Mouse (Mus musculus): Measurements from ENCODE around the gene Zfp568. TPM values are rescaled to one million over a fixed set of nuclear protein-coding genes. Genes with fewer than 3 reads are reported as not detected.
A peak's percentile ranks its signal among the peaks of the same experiment; 100 is the strongest.
"Not testable (repeated sequence)": the region's sequence is repeated elsewhere in the genome, so short reads cannot be mapped to it uniquely, and the experiment has no call there.

The Zfp568 gene
- total RNA-seq (2021) = 1 to 10 TPM; 4.1 to 5.0 TPM

DNA sequence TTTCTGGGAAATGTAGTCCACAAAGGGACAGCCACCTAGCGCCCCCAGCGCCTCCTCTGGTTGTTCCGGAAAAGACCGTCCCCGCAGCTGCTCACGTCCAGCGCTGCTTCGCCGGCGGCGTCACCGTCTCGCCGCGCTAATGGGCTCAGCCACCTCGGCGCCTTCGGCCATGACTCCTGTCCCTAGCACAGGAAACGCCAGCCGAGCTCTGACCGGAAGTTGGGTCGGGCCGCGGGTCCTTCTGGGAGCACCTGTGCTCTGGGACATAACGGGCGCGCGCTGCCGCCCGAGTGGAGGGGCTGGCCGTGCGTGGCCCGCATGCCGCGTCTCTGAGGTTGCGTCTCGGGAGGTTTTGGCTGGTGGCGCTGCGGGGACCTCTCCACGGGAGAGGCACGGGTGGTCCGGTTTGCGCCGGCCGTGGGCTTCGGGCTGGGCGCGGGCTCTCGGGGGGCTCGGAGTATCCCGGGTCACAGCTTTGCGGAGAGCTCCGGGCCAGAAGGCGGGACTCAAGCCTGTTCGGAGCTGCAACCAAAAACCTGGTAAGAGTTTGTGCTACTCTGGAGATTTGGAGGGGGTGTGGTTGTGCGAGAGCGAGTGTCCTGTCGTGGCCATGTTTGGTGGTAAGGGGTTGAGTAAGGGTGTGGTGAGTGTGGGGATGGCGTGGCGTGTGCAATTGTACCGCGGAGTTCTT lies at the start of gene Zfp568:
Gene Zfp568 (plus strand): TSS at position 266 of the 691 bp plus-strand sequence.
- intact Hi-C loops (cut with DNase I) = no loop called here
- peak; percentile 89 to 96 for DNase-seq (ENCODE audit: extremely low spot score in 1 of 2, low spot score in 2 of 2)

DNA sequence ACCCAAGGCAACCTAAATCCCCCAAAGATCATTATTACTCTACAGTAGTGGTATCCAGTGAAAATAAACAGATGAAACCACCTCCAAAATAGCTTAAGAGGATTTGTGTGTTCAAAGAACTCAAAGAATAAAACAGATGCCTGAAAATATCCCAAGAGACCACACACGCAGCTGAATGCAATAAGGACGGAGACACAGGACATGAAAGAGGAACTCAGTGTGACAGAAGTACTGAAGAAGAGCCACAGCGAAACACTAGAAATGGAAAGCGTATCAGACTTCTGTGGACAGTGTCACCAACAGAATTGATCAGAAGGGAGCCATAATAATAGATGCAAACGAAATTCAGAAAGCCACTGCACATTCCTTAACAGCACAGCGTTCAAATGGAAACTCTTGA lies 44.9 kb upstream of the Zfp568 start:
- intact Hi-C loops (cut with DNase I) = no loop called here
- no peak for DNase-seq (ENCODE audit: extremely low spot score in 1 of 2, low spot score in 2 of 2)

DNA sequence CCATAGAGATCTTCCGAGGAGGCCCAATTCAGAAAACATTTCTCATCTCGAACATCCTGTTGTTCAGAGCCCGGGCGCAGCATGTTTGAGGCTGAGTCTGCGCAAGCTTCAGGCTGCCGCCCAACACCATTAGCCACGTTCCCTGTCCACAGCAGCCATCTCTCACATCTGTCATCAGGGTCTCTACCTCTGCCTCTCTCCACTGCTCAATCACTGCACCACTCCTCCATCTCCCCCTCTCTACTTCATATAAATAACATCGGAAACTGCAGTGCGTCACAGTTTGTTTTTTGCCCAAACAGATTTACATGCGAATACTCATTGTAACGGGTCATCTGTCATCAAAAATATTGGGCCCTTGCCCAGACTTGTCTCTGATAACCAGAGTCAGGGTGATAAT lies 42.7 kb upstream of the Zfp568 start:
- intact Hi-C loops (cut with DNase I) = no loop called here

DNA sequence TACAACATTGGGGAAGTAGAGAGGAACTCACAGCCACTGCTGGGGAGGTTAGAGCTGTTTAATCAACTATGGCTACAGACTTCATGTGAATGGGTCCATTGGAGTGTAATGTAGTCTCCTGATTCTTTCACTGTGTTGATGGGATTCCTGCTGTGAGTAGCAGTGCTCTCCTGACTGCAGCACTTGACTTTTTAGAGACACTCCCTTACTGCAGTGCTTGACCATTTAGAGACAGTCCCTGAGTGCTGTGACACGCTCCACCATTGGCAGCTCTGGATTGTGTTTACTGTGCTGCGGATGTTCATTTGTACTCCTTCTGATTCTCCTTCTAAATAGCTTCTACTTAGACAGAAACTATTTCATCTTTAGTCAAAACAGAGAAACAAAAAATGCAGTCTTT lies 41.0 kb upstream of the Zfp568 start:
- intact Hi-C loops (cut with DNase I) = no loop called here
- DNase-seq (ENCODE audit: extremely low spot score in 1 of 2, low spot score in 2 of 2) = no peak

More for the DNA sequence above, 42.7 kb upstream of the Zfp568 start:
- no peak for DNase-seq (ENCODE audit: extremely low spot score in 1 of 2, low spot score in 2 of 2)

DNA sequence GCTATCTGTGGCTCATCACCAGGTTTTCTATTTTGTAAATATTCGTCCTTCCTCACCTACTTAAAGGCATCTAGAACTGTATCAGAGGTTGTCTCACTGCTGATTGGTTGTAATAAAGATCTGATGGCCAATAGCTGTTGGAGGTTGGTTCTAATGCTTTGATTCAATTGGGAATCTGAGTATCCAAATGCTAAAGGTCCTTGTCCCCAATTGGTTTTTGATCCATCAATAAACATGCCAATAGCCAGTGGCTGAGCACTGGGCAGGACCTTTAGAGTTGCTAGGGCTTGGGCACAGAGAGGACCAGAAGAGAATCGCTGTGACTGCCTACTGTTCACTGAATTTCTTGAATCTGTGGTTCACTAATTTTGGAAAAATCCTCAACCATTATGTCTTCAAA lies 40.0 kb upstream of the Zfp568 start:
- DNase-seq (ENCODE audit: extremely low spot score in 1 of 2, low spot score in 2 of 2) = no peak
- intact Hi-C loops (cut with DNase I) = no loop called here

DNA sequence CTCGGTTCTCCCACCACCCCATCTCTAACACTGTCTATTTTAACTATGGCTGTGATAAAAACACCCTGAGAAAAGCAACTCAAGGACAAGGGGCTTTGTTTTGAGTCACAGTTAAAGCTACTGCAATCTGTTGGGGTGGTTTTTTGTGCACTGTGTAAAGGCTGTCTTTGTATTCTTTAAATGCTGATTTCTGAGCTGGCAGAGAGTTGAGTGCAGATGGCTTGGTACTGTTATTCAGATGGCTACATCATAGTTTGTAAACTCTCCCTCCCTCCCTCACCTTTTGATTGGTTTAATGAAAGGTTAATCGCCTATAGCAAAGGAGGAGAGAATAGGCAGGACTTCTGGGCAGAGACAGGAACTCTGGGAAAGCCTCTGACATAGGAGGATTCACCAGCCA lies 39.6 kb upstream of the Zfp568 start:
- peak in 1 of 2 experiments; percentile 37 for DNase-seq (ENCODE audit: extremely low spot score in 1 of 2, low spot score in 2 of 2)
- intact Hi-C loops (cut with DNase I) = no loop called here

DNA sequence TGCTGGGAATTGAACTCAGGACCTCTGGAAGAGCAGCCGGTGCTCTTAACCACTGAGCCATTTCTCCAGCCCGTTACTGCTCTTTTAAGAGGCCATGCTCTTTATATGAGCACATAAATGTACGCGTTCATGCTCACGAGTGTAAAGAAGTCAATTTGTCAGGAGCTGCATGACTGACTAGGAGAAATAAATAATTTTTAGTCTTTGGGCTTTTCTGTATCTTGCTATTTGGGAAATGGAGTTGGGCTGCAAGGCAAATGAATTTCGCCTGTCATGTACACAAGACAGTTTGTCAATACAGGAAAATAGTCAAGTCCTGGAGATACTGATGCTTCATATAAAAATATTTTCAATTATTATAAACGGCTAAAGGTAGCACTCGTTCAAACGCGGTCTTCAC lies 30.7 kb upstream of the Zfp568 start:
- no peak for DNase-seq (ENCODE audit: extremely low spot score in 1 of 2, low spot score in 2 of 2)
- intact Hi-C loops (cut with DNase I) = no loop called here

DNA sequence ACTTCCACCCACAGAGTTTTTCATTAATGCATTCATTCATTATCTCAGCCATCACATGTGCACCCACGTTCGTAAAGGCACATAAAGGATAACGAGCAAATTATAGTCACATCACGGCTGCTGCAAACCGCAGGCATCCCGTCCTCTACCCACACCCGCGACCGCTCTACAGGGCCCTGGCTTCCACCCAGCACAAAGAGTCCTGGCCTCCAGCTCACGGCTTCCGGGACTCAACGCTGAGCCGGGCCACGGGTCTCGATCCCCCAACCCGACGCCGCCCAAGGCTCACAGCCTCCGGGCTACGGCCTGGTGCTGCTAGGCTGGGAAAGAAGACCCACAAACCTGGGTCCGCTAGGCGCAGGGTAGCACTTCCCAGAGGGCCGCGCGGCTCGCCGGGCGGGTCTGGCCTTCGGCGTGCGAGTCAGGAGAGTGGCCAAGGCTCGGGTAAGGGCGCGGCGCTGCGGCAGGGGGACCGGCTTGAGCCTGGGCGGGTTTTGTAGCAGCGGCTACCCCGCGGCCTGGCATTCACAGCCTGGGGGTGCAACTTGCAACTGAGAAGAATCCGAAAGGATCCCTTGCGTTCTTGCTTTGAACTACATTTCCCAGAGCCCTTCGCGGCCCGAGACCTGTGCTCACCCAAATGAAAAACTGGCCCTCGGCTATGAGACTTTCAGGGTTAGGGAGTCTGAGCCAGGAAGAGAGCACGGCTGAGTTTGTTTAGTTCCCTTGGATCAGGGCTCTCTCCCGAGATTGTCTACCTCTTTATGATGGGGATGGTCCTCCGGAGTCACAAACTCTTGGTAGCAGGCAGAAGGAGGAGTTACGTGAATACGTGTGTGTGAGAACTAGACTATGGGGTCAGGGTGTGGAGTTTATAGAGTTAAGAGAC lies 30.0 kb upstream of the Zfp568 start, which contains the start of gene Zfp74:
Gene Zfp74 (minus strand): TSS at position 577 of the 889 bp plus-strand sequence.
- intact Hi-C loops (cut with DNase I) = no loop called here

DNA sequence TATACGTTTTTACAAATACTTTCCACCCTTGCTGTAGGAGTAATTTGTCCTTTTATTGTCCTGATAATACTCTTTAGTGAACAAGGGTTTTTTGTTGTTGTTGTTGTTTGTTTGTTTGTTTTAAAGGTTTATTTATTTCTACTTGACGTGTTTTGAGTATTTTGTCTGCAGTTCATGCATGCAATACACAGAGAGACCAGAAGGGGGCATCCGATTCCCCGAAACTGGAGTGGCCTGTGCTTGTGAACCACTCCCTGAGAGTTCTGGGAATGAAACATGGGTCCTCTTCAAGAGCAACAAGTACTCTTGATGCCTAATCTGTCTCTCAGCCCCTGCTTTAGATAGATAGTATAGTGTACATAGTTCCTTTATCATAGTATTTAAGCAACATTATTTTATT lies 29.0 kb upstream of the Zfp568 start:
- peak in 1 of 2 experiments; percentile 42 for DNase-seq (ENCODE audit: extremely low spot score in 1 of 2, low spot score in 2 of 2)
- intact Hi-C loops (cut with DNase I) = no loop called here

More for the DNA sequence above, 30.0 kb upstream of the Zfp568 start, which contains the start of gene Zfp74:
- peak; percentile 73 to 83 for DNase-seq (ENCODE audit: extremely low spot score in 1 of 2, low spot score in 2 of 2)

DNA sequence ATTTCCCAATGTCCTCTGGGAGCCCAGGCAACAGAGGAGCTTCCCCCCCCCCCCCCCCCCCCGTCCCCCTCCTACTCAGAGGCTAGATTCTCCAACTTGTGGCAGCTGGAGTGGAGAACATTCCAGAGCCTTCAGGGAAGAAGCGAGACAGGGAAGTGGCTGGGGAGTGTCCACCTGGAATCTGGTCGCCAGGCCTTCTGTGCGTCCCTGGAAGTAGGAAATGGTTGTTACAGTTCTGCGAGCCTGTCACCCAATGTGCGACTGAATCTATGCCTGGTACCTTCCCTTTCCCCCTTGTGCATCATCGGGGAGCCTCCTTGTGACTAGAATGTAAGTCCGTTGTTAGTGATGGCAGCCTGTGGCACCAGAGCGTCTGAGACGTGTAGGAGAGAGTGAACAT lies 27.5 kb upstream of the Zfp568 start:
- DNase-seq (ENCODE audit: extremely low spot score in 1 of 2, low spot score in 2 of 2) = peak in 1 of 2 experiments; percentile 34
- intact Hi-C loops (cut with DNase I) = no loop called here

DNA sequence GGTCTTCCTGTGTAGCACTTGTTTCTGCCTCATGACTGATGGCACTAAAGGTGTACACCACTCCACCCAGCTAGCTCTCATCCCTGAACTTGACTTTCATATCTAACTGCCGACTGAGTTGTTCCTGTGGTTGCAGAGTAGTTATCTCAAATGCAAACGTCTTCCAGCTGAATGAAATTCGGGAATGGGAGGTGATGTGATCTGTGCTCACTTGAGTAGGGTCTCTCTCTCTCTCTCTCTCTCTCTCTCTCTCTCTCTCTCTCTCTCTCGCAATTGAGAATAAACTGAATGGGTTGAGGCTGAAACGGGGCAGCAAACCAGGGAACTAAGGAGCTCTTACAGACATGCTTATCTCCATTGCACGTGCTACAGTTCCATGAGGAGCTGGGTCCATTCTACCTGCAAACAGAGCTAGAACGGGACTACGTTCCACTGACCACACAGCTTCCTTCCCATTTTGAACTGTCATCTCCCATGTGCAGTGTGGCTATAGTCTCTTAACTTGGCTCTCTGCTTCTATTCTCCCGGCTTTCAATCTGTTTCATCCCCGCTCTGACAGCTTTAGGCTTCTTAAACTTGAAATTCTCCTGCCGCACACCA lies 25.5 kb upstream of the Zfp568 start:
- intact Hi-C loops (cut with DNase I) = no loop called here
- no peak for DNase-seq (ENCODE audit: extremely low spot score in 1 of 2, low spot score in 2 of 2)

DNA sequence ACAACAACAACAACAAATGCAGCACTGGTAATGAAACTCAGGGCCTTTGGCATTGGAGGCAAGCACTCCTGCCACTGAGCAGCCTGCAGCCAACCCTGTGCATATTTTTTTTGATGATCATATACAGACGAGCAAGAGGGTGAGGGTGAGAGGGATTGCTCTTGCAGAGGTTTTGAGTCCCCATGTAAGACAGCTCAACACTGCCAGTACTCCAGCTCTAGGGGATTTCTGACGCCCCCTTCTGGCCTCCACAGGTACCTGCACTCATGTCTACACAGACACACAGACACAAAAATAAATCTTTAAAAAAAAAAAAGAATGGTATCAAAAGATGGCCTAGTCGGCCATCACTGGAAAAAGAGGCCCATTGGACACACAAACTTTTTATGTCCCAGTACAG lies 24.8 kb upstream of the Zfp568 start:
- no peak for DNase-seq (ENCODE audit: extremely low spot score in 1 of 2, low spot score in 2 of 2)
- intact Hi-C loops (cut with DNase I) = no loop called here

DNA sequence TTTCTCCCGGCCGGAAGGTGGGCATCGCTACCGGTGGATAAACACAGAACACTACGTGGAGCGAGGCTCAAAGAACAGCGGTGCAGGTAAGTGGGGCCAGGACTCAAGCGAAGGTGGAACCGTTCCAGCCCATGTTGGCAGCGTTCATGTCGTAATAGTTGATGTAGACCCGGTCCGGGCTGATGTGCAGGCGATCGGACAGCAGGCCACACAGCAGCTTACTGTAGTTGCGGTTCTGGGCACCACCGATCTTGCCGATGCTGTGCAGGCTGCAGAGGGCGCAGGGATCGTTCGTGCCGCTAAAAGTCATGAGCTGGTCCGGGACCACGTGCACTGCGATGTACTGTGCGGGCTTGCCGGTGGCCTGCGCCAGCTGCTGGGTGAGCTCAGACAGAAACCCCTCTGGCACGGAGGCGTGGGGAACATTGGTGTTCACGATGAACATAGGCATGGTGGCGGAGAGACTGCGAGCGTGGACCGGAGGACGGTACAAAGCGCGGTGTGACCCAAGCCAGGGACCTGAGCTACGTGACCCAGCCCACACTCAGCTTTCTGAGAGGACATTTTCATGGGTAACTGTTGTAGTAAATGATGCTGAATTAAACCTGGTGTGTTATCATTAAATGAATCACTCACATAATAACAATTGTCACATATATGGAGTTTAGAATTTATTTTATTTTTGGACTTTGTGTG lies 18.5 kb upstream of the Zfp568 start:
- DNase-seq (ENCODE audit: extremely low spot score in 1 of 2, low spot score in 2 of 2); intact Hi-C loops (cut with DNase I): not testable (repeated sequence)

DNA sequence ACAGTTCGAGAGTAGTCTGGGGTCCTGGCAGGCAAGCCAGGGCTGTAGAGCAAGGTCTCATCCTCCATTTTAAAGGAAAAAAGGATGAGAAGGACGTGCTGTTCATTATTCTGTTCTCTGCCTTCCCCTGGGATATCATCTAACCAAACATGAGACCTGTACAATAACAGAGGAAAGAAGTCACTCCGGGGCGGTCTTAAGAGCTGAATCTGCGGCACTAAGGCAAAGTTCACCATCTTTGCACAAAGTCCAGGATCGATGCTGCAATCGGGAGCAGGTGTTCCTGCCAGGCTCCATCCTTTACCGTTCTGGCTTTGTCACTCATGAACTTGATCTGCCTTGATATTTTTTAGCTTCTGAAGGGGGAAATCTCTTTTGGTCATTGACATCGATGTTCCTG lies 13.1 kb upstream of the Zfp568 start:
- intact Hi-C loops (cut with DNase I) = no loop called here
- DNase-seq (ENCODE audit: extremely low spot score in 1 of 2, low spot score in 2 of 2) = no peak

DNA sequence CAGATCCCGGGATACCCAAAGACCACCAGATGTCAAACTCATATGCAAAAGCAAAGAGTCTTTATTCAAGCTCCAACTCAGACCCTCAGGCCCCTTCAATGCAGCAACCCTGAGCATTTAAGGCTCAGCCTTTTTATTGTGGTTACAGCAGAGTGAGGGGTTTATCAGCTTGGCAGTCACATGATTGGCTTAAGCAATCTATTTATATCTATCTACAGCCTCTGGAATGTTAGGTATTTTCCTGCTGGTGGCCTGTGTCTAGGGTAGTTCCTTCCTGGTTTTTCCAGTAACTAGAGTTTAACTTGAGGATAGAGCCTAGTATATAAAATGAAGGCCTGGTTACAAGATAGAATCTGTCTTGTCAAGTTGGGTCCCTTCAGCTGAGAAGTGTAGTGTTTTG lies 3.0 kb upstream of the Zfp568 start:
- intact Hi-C loops (cut with DNase I) = no loop called here
- DNase-seq (ENCODE audit: extremely low spot score in 1 of 2, low spot score in 2 of 2) = no peak

DNA sequence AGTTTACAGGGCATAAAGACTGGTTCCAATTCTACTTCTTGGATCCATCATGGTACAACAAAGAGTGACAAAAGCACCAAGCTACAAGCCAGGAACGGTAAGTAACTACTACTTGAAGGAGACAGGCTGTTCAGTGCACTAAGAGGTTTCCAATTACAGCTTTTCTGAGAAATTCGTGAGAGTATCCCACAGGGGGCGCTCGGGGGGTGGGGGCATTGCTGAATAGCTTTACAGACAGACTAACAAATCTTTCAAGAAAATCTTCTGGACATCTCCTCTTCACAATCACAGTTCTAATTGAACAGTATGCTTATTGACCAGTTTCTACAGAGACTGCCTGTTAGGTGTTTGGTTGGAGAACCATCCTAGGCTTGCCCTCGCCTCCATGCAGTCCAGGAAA lies 2.3 kb upstream of the Zfp568 start:
- no peak for DNase-seq (ENCODE audit: extremely low spot score in 1 of 2, low spot score in 2 of 2)
- intact Hi-C loops (cut with DNase I) = no loop called here

DNA sequence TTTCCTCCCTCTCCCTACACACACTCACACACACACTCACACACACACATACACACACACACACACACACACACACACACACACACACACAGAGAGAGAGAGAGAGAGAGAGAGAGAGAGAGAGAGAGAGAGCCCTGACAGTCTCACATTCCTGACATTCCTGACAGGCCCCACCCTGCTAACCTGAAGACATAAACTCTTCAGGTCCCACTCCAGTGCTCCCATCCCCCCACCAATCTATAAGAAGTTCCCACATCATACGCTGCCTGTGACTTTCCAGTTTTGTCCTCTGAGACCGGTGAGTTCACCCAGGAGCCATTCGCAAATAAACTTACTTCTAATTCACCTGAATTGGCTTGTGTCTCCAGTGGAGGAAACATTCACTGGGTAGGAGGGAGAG lies 1.9 kb upstream of the Zfp568 start:
- no peak for DNase-seq (ENCODE audit: extremely low spot score in 1 of 2, low spot score in 2 of 2)
- intact Hi-C loops (cut with DNase I) = no loop called here

DNA sequence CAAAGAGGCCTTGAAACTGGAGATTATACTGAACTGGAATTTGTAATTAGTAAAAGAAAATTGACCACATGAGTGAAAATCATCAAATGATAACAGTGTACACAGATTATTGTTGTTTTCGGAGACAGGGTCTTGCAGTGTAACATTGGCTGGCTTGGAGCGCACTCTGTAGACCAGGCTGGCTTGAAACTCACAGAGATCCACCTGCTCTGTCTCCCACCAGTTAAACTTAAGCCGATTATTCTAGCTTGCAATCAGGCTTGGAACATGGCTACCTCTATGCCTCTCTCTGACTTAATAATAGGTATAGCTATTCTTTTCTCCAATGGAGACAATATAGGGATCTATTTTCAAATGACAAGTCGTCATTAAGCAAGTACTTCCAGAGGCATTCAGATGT lies 1.4 kb upstream of the Zfp568 start:
- intact Hi-C loops (cut with DNase I) = no loop called here
- no peak for DNase-seq (ENCODE audit: extremely low spot score in 1 of 2, low spot score in 2 of 2)

DNA sequence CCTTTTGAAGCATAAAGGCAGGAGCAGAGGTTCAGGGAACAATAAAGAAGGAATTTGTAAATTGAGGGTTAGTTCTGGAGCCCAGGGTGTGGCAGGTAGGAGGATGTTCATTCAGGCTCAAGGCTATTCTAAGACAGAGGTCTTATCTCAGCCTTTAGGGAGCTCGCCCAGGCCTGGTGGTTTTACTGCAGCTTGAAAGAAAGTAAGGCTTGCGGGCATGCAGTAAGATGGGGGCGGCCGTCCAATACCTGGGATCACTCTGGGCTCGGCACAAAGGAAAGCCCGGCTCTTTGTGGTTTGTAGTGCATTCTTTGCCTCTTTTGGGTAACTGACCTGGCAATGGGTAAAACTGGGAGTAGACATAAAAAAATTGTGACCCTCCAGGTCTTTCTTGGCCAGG lies 824 bp upstream of the Zfp568 start:
- peak in 1 of 2 experiments; percentile 23 for DNase-seq (ENCODE audit: extremely low spot score in 1 of 2, low spot score in 2 of 2)
- intact Hi-C loops (cut with DNase I) = no loop called here
